Mouse (Mus musculus): ENCODE data around the gene Aldh16a1. TPM values are rescaled to one million over a fixed set of nuclear protein-coding genes. Genes with fewer than 3 reads are reported as not detected.

Aldh16a1 gene
- polyA plus RNA-seq, 2 experiments: 17.9 to 23.1 TPM

- no peak for DNase-seq (ENCODE audit: low read depth in 3 of 3, low spot score in 3 of 3)
- no peak overlapping the region for H3K27ac ChIP-seq
- H3K36me3 ChIP-seq (replicated peaks; ENCODE audit: control insufficient read depth, insufficient read depth, low read depth): no peaks in the 10 kb centered on the region
- no peak for TF ChIP-seq CTCF (IDR thresholded peaks at IDR 0.05; ENCODE audit: low read depth)
- WGBS (ENCODE audit: insufficient replicate concordance): 15% methylated on average over 35 of the region's 35 CpGs
- no peaks in the 10 kb centered on the region for H3K9me3 ChIP-seq (ENCODE audit: control insufficient read depth, low read length)
- no peaks in the 10 kb centered on the region for H3K27me3 ChIP-seq (ENCODE audit: control insufficient read depth, insufficient read depth, low read length)
- peak overlapping the region; percentile 15 for H3K9ac ChIP-seq (replicated peaks)
- H3K4me2 ChIP-seq (ENCODE audit: low read depth): peak overlapping the region; percentile 78
- H3K4me3 ChIP-seq (ENCODE audit: insufficient read depth in 1 of 2, low read depth in 2 of 2, low read length in 2 of 2): peak overlapping the region; percentile 45 to 59
- peaks cover 9 to 21% of the 10 kb centered on the region in 2 experiments; a peak in 3 of 4 replicates for H3K4me1 ChIP-seq (replicated peaks; ENCODE audit: control insufficient read depth in 2 of 2, insufficient read depth in 2 of 2, low read length in 1 of 2)
- ATAC-seq (ENCODE audit: insufficient read depth): peak; percentile 64
Measured at GRCm38 (mm10) chr7:45091001-45091990, 63.1 kb downstream of the Aldh16a1 start.

MicroRNAs encoded within 50 kb of the gene (microRNA counts, 519-probe panel; counts per million panel counts)
- 69.9 counts per million for microRNA mmu-miR-150

Small RNA genes within 50 kb of the gene (microRNA-seq; reads per million reads assigned to microRNA genes)
- gene Mir150 (34.2 reads per million, percentile 37 among the genes with 10 or more reads in this experiment), gene Mir5121 (65.5 reads per million, percentile 43 among the genes with 10 or more reads in this experiment), gene Mir7055 (not detected)

Other genes with a start within 250 kb of the Aldh16a1 start
Only the 30 nearest of the 32 such genes appear.
- gene Tsks, start 211.4 kb downstream of the Aldh16a1 start, polyA plus RNA-seq (2012; rRNA removed): 0.07 and 0.22 TPM in 2 replicates
- 0.05 TPM in 1 of 2 replicates, not detected in the other for gene Tsks, start 211.4 kb downstream of the Aldh16a1 start, polyA plus RNA-seq (2014; fragmentation: Nextera tagmentation; extraction: Ambion mirVana)
- gene Cpt1c, start 179.7 kb downstream of the Aldh16a1 start, polyA plus RNA-seq (2012; rRNA removed): 2.5 and 3.0 TPM in 2 replicates
- gene Cpt1c, start 179.7 kb downstream of the Aldh16a1 start, polyA plus RNA-seq (2014; fragmentation: Nextera tagmentation; extraction: Ambion mirVana): 0.80 and 1.3 TPM in 2 replicates
- gene Prmt1, start 168.0 kb downstream of the Aldh16a1 start, polyA plus RNA-seq (2012; rRNA removed): 168 and 174 TPM in 2 replicates
- 50.4 and 51.2 TPM in 2 replicates for gene Prmt1, start 168.0 kb downstream of the Aldh16a1 start, polyA plus RNA-seq (2014; fragmentation: Nextera tagmentation; extraction: Ambion mirVana)
- 40.3 and 41.0 TPM in 2 replicates for gene Irf3, start 156.9 kb downstream of the Aldh16a1 start, polyA plus RNA-seq (2012; rRNA removed)
- 28.0 and 32.1 TPM in 2 replicates for gene Irf3, start 156.9 kb downstream of the Aldh16a1 start, polyA plus RNA-seq (2014; fragmentation: Nextera tagmentation; extraction: Ambion mirVana)
- 11.4 and 14.4 TPM in 2 replicates for gene Bcl2l12, start 155.9 kb downstream of the Aldh16a1 start, polyA plus RNA-seq (2012; rRNA removed)
- gene Bcl2l12, start 155.9 kb downstream of the Aldh16a1 start, polyA plus RNA-seq (2014; fragmentation: Nextera tagmentation; extraction: Ambion mirVana): 11.7 and 11.9 TPM in 2 replicates
- 16.2 and 16.9 TPM in 2 replicates for gene Scaf1, start 138.2 kb downstream of the Aldh16a1 start, polyA plus RNA-seq (2012; rRNA removed)
- gene Scaf1, start 138.2 kb downstream of the Aldh16a1 start, polyA plus RNA-seq (2014; fragmentation: Nextera tagmentation; extraction: Ambion mirVana): 11.0 and 14.5 TPM in 2 replicates
- 16.3 and 19.7 TPM in 2 replicates for gene Rras, start 136.6 kb downstream of the Aldh16a1 start, polyA plus RNA-seq (2012; rRNA removed)
- gene Rras, start 136.6 kb downstream of the Aldh16a1 start, polyA plus RNA-seq (2014; fragmentation: Nextera tagmentation; extraction: Ambion mirVana): 15.4 and 20.6 TPM in 2 replicates
- 1.8 and 2.6 TPM in 2 replicates for gene Prr12, start 101.7 kb downstream of the Aldh16a1 start, polyA plus RNA-seq (2012; rRNA removed)
- gene Prr12, start 101.7 kb downstream of the Aldh16a1 start, polyA plus RNA-seq (2014; fragmentation: Nextera tagmentation; extraction: Ambion mirVana): 1.9 and 2.2 TPM in 2 replicates
- gene Nosip, start 92.2 kb downstream of the Aldh16a1 start, polyA plus RNA-seq (2012; rRNA removed): 24.5 and 26.4 TPM in 2 replicates
- 23.1 and 27.4 TPM in 2 replicates for gene Nosip, start 92.2 kb downstream of the Aldh16a1 start, polyA plus RNA-seq (2014; fragmentation: Nextera tagmentation; extraction: Ambion mirVana)
- 8.5 and 10.1 TPM in 2 replicates for gene Prrg2, start 91.9 kb downstream of the Aldh16a1 start, polyA plus RNA-seq (2012; rRNA removed)
- gene Prrg2, start 91.9 kb downstream of the Aldh16a1 start, polyA plus RNA-seq (2014; fragmentation: Nextera tagmentation; extraction: Ambion mirVana): 6.2 and 7.3 TPM in 2 replicates
- gene Rcn3, start 62.4 kb downstream of the Aldh16a1 start, polyA plus RNA-seq (2012; rRNA removed): 20.1 and 20.6 TPM in 2 replicates
- 19.2 and 21.5 TPM in 2 replicates for gene Rcn3, start 62.4 kb downstream of the Aldh16a1 start, polyA plus RNA-seq (2014; fragmentation: Nextera tagmentation; extraction: Ambion mirVana)
- gene Fcgrt, start 50.7 kb downstream of the Aldh16a1 start, polyA plus RNA-seq (2012; rRNA removed): 14.9 and 16.3 TPM in 2 replicates
- 35.5 and 35.6 TPM in 2 replicates for gene Fcgrt, start 50.7 kb downstream of the Aldh16a1 start, polyA plus RNA-seq (2014; fragmentation: Nextera tagmentation; extraction: Ambion mirVana)
- 309 and 366 TPM in 2 replicates for gene Rps11, start 30.1 kb downstream of the Aldh16a1 start, polyA plus RNA-seq (2012; rRNA removed)
- 989 and 1,016 TPM in 2 replicates for gene Rps11, start 30.1 kb downstream of the Aldh16a1 start, polyA plus RNA-seq (2014; fragmentation: Nextera tagmentation; extraction: Ambion mirVana)
- gene Rpl13a, start 25.8 kb downstream of the Aldh16a1 start, polyA plus RNA-seq (2012; rRNA removed): 534 and 909 TPM in 2 replicates
- gene Rpl13a, start 25.8 kb downstream of the Aldh16a1 start, polyA plus RNA-seq (2014; fragmentation: Nextera tagmentation; extraction: Ambion mirVana): 992 and 1,027 TPM in 2 replicates
- 0.03 TPM in 1 of 2 replicates, not detected in the other for gene Gm45713, start 18.4 kb downstream of the Aldh16a1 start, polyA plus RNA-seq (2012; rRNA removed)
- 0.15 and 0.63 TPM in 2 replicates for gene Gm45713, start 18.4 kb downstream of the Aldh16a1 start, polyA plus RNA-seq (2014; fragmentation: Nextera tagmentation; extraction: Ambion mirVana)
- gene Flt3l, start 18.2 kb downstream of the Aldh16a1 start, polyA plus RNA-seq (2012; rRNA removed): 12.1 and 13.4 TPM in 2 replicates
- 3.9 and 5.5 TPM in 2 replicates for gene Flt3l, start 18.2 kb downstream of the Aldh16a1 start, polyA plus RNA-seq (2014; fragmentation: Nextera tagmentation; extraction: Ambion mirVana)
- gene Pih1d1, start 281 bp downstream of the Aldh16a1 start, polyA plus RNA-seq (2012; rRNA removed): 38.3 and 43.3 TPM in 2 replicates
- gene Pih1d1, start 281 bp downstream of the Aldh16a1 start, polyA plus RNA-seq (2014; fragmentation: Nextera tagmentation; extraction: Ambion mirVana): 44.3 and 45.8 TPM in 2 replicates
- 0.01 TPM in 2 replicates for gene Slc17a7, start 9.4 kb upstream of the Aldh16a1 start, polyA plus RNA-seq (2012; rRNA removed)
- not detected in 2 replicates for gene Slc17a7, start 9.4 kb upstream of the Aldh16a1 start, polyA plus RNA-seq (2014; fragmentation: Nextera tagmentation; extraction: Ambion mirVana)
- gene Gfy, start 25.0 kb upstream of the Aldh16a1 start, polyA plus RNA-seq (2012; rRNA removed): 0.02 TPM in 1 of 2 replicates, not detected in the other
- gene Gfy, start 25.0 kb upstream of the Aldh16a1 start, polyA plus RNA-seq (2014; fragmentation: Nextera tagmentation; extraction: Ambion mirVana): not detected in 2 replicates
- not detected in 2 replicates for gene Pth2, start 26.4 kb upstream of the Aldh16a1 start, polyA plus RNA-seq (2012; rRNA removed)
- gene Pth2, start 26.4 kb upstream of the Aldh16a1 start, polyA plus RNA-seq (2014; fragmentation: Nextera tagmentation; extraction: Ambion mirVana): not detected in 2 replicates
- gene Ccdc155, start 50.3 kb upstream of the Aldh16a1 start, polyA plus RNA-seq (2012; rRNA removed): 0.02 and 0.08 TPM in 2 replicates
- gene Ccdc155, start 50.3 kb upstream of the Aldh16a1 start, polyA plus RNA-seq (2014; fragmentation: Nextera tagmentation; extraction: Ambion mirVana): not detected in 2 replicates
- 1.1 and 1.5 TPM in 2 replicates for gene Dkkl1, start 57.6 kb upstream of the Aldh16a1 start, polyA plus RNA-seq (2012; rRNA removed)
- gene Dkkl1, start 57.6 kb upstream of the Aldh16a1 start, polyA plus RNA-seq (2014; fragmentation: Nextera tagmentation; extraction: Ambion mirVana): 2.1 and 2.6 TPM in 2 replicates
- gene Tead2, start 61.2 kb upstream of the Aldh16a1 start, polyA plus RNA-seq (2012; rRNA removed): 7.9 and 10.0 TPM in 2 replicates
- gene Tead2, start 61.2 kb upstream of the Aldh16a1 start, polyA plus RNA-seq (2014; fragmentation: Nextera tagmentation; extraction: Ambion mirVana): 4.1 and 4.5 TPM in 2 replicates
- gene Cd37, start 84.5 kb upstream of the Aldh16a1 start, polyA plus RNA-seq (2012; rRNA removed): 10.5 and 12.8 TPM in 2 replicates
- gene Cd37, start 84.5 kb upstream of the Aldh16a1 start, polyA plus RNA-seq (2014; fragmentation: Nextera tagmentation; extraction: Ambion mirVana): 9.0 and 9.1 TPM in 2 replicates
- 0.03 TPM in 1 of 2 replicates, not detected in the other for gene Slc6a16, start 86.5 kb upstream of the Aldh16a1 start, polyA plus RNA-seq (2012; rRNA removed)
- not detected in 2 replicates for gene Slc6a16, start 86.5 kb upstream of the Aldh16a1 start, polyA plus RNA-seq (2014; fragmentation: Nextera tagmentation; extraction: Ambion mirVana)
- gene Slc6a21, start 122.9 kb upstream of the Aldh16a1 start, polyA plus RNA-seq (2012; rRNA removed): not detected in 2 replicates
- not detected in 2 replicates for gene Slc6a21, start 122.9 kb upstream of the Aldh16a1 start, polyA plus RNA-seq (2014; fragmentation: Nextera tagmentation; extraction: Ambion mirVana)
- gene Trpm4, start 179.2 kb upstream of the Aldh16a1 start, polyA plus RNA-seq (2012; rRNA removed): 0.70 and 0.87 TPM in 2 replicates
- gene Trpm4, start 179.2 kb upstream of the Aldh16a1 start, polyA plus RNA-seq (2014; fragmentation: Nextera tagmentation; extraction: Ambion mirVana): 0.43 and 0.60 TPM in 2 replicates
- gene Hrc, start 180.7 kb upstream of the Aldh16a1 start, polyA plus RNA-seq (2012; rRNA removed): 0.02 and 0.07 TPM in 2 replicates
- gene Hrc, start 180.7 kb upstream of the Aldh16a1 start, polyA plus RNA-seq (2014; fragmentation: Nextera tagmentation; extraction: Ambion mirVana): not detected in 2 replicates
- gene Ppfia3, start 212.4 kb upstream of the Aldh16a1 start, polyA plus RNA-seq (2012; rRNA removed): 0.21 and 0.22 TPM in 2 replicates
- gene Ppfia3, start 212.4 kb upstream of the Aldh16a1 start, polyA plus RNA-seq (2014; fragmentation: Nextera tagmentation; extraction: Ambion mirVana): 0.25 TPM in 1 of 2 replicates, not detected in the other
- gene Lin7b, start 216.0 kb upstream of the Aldh16a1 start, polyA plus RNA-seq (2012; rRNA removed): 0.10 and 0.23 TPM in 2 replicates
- gene Lin7b, start 216.0 kb upstream of the Aldh16a1 start, polyA plus RNA-seq (2014; fragmentation: Nextera tagmentation; extraction: Ambion mirVana): 0.20 TPM in 1 of 2 replicates, not detected in the other